Mouse (Mus musculus) cerebellum, adult 2 months (tissue): ENCODE measurements at regions not wholly inside any gene's neighbourhood (a gene's known extent, or its start where the extent isn't known, plus 50 kb on each side); places are given as distances from the start of the nearest gene placed in this dataset.

Experiments used
- CTCF ChIP-seq: fragments of 200-500 bp; IDR thresholded peaks from 2 replicates; pipeline ENCODE4 v1.5.1; 2011; ENCODE audit warnings: low read depth, mild to moderate bottlenecking, control low read depth, low read length, moderate library complexity, borderline replicate concordance; ENCODE audit not compliant: insufficient read depth
- POLR2A ChIP-seq: fragments of 200-500 bp; IDR thresholded peaks from 2 replicates; pipeline ENCODE4 v1.6.1; 2011; ENCODE audit warnings: low read length, control low read depth, borderline replicate concordance; ENCODE audit not compliant: insufficient read depth

GRCm38 (mm10) chr1:185588348-185588719, 133.7 kb downstream of the Slc30a10 start:
- TF ChIP-seq CTCF (no peak), POLR2A (no peak)
